Mouse (Mus musculus) brown adipose tissue, adult 24 weeks (tissue): ENCODE results near the gene Zpr1. TPM values are rescaled to one million over a fixed set of nuclear protein-coding genes. Genes with fewer than 3 reads are reported as not detected.
A peak's percentile ranks its signal among the peaks of the same experiment; 100 is the strongest.

Experiments used
- H3K27ac ChIP-seq: fragments of 200-500 bp; replicated peaks from 2 replicates; pipeline ENCODE4 v1.5.1; 2012; ENCODE audit warnings: low read depth, mild to moderate bottlenecking, low read length
- H3K4me1 ChIP-seq: fragments of 200-500 bp; 2 replicates; pipeline ENCODE4 v1.6.1; 2012; ENCODE audit warnings: low read length, mixed read lengths; ENCODE audit not compliant: control insufficient read depth, insufficient read depth, insufficient read length
- H3K4me3 ChIP-seq: fragments of 200-500 bp; 2 replicates; pipeline ENCODE4 v1.5.1; 2012; ENCODE audit warnings: low read depth, mild to moderate bottlenecking, low read length, moderate library complexity; ENCODE audit not compliant: insufficient read depth
- polyA plus RNA-seq: library from polyadenylated mRNA; stranded (reverse); fragments of >200 nt; gene quantifications from 2 replicates; pipeline ENCODE4 v1.2.4, GENCODE M21; 2012; ENCODE audit not compliant: missing spikeins, insufficient read depth, insufficient read length

The Zpr1 gene
- polyA plus RNA-seq = 17.0 and 18.9 TPM in 2 replicates

DNA sequence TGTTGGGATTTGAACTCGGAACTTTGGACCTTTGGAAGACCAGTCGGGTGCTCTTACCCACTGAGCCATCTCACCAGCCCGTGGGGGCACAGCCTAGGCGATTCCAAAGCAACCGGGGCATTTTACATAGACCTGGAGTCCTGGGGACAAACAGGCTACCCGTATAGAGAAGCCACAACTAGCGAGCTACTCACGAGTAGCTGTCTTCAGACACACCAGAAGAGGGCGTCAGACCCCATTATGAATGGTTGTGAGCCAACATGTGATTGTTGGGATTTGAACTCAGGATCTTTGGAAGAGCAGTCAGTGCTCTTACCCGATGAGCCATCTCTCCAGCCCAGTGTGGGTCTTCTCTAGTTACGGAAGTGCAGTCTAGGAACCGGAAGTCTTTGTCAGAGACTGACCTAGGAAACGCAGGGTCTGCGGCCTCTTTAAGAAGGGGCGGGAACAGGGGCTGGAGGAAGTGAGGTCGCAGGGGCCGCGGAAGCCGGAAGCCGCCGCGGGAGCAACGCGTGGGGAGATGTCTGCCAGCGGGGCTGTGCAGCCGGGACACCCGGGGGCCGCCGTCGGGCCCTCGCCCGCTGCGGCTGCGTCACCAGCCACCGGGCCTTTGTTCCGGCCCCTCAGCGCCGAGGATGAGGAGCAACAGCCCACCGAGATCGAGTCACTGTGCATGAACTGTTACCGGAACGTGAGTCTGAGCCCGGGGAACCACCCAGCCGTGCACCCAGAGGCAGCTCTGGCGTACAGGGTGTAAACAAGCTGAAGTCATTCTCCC, at the start of gene Zpr1:
TSS of gene Zpr1 (plus strand) at position 388 of the 778 bp plus-strand sequence.
- peak within 1 kb of the TSS; percentile 94 for H3K4me3 ChIP-seq
- 0 out of 2 replicates have a peak, but pooled peaks cover 4% of the 10 kb centered on the region for H3K4me1 ChIP-seq
- H3K27ac ChIP-seq = peak within 1 kb of the TSS; percentile 55; the same call in 1 of the 2 replicates

DNA sequence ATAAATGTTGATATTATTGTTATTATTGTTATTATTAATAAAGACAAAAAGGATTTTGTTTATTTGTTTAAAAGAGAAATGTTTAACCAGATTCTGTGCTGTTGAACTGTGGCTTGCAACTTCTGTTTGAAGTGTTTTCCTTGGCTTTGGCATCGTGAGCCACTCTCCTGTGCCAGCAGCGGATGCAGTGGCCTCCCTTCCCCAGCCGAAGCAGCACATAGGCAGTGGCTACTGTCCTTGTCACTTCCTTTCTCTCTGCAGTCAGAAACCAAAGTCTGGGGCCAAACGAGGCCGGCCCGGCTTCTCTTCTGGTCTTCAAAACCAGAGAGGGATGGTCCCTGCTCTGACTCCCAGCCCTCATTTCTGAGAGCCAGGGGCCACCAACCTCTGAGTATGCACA, 49.8 kb upstream of the Zpr1 start:
- Histone ChIP-seq H3K27ac (no peak overlapping the region), H3K4me3 (no peak overlapping the region)

DNA sequence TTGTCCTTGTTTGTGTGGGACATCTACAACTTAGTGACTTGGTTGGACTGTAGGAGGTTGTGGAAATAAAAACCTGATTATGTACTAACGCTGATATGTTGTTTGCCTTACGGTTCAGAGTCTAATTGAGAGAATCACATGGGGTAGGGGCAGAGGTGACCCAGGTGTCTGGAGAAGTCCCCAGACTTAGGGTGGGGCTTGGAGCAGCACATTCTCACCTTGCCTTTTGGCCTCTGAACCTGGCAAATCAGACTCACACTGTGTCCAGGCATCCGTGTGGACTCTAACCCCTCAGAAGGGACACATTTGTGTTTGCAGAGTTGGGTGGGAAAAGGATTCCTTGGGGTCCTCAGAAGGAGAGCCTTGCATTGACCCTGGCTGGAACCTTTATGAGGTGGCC, 48.8 kb upstream of the Zpr1 start:
- Histone ChIP-seq H3K4me1 (no peaks in the 10 kb centered on the region), H3K27ac (no peak overlapping the region), H3K4me3 (no peak overlapping the region)

More for the DNA sequence above, 49.8 kb upstream of the Zpr1 start:
- H3K4me1 ChIP-seq = no peaks in the 10 kb centered on the region

DNA sequence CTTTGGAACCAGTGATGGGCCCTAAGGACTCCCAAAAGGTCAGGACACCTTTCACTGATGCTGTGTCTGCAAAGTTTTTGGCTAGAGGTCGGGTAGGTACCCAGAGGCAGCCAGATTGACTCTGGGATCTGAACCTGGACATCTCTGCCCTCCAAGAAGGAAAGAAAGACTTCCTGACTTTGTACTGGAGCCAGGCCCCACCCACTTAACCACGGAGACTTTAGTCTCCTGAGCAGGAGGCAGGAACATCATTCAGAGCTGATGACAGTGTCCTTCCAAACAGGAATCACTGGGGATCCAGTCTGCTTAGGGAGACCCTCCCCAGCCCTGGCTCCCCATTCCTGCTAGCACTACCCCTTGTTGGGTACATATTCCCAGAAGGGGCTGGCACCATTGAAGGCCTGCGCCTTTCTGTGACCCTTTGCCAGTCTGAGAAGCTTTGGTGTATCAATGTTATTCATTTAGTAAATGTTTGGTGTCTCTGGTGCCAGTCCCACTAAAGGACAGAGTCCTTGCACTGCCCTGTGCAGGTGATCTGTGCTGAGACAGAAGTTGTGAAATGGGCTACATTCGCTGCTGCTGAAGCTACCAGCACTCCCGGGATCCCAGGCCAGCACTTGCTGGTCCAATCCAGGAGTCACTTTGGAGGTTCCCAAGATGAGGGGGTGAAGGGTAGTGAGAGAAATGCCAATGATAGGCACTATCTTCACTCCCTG, 47.8 kb upstream of the Zpr1 start:
- H3K27ac ChIP-seq = no peak overlapping the region
- H3K4me1 ChIP-seq = no peaks in the 10 kb centered on the region
- H3K4me3 ChIP-seq = no peak overlapping the region

DNA sequence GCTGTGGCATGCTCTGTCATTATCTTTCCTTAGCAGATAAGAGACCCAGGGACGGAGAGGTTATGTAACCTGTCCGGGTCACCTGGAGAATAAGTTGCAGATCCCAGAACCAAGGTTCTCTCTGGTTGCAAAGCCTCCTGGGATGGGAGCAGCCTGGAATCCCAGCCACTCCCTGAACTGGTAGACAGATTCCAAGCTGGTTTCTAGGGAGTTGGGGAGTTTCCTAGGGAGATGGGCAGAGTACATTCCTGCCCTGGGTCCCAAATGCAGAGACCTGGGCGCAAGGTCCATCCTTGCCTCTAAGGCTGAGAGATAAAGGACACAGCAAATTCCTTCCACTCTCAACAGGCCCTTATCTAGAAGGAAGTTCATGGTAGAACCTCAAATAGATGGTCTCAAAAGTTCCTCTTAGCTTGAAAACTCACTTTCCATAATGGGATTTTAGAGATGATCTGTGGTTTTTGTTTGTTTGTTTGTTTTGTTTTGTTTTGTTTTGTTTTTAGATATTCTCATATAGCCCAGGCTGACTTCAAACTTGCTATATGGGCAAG, 45.7 kb upstream of the Zpr1 start:
- H3K27ac ChIP-seq = no peak overlapping the region
- no peak overlapping the region for H3K4me3 ChIP-seq
- H3K4me1 ChIP-seq = no peaks in the 10 kb centered on the region

DNA sequence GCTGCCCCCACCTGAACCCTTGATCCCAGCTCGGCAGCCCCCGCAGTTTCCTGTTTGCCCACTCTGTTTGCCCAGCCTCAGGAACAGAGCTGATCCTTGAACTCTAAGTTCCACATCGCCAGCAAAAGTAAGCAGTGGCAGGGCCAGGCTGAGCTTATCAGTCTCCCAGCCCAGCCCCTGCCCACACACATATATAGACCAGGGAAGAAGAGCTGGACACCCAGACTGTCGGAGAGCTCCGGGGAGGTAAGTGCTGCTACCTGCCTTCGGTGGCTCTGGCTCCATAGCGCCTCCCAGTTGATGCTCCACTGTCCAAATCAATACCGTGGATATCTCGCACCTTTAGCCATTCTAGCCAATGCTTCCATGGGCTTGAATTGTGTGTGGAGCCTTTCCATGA, 44.4 kb upstream of the Zpr1 start, which contains the start of gene Apoa1:
TSS of gene Apoa1 (plus strand) at position 90 of the 400 bp plus-strand sequence.
- Histone ChIP-seq H3K4me3 (no peak within 1 kb of the TSS), H3K27ac (no peak within 1 kb of the TSS)

DNA sequence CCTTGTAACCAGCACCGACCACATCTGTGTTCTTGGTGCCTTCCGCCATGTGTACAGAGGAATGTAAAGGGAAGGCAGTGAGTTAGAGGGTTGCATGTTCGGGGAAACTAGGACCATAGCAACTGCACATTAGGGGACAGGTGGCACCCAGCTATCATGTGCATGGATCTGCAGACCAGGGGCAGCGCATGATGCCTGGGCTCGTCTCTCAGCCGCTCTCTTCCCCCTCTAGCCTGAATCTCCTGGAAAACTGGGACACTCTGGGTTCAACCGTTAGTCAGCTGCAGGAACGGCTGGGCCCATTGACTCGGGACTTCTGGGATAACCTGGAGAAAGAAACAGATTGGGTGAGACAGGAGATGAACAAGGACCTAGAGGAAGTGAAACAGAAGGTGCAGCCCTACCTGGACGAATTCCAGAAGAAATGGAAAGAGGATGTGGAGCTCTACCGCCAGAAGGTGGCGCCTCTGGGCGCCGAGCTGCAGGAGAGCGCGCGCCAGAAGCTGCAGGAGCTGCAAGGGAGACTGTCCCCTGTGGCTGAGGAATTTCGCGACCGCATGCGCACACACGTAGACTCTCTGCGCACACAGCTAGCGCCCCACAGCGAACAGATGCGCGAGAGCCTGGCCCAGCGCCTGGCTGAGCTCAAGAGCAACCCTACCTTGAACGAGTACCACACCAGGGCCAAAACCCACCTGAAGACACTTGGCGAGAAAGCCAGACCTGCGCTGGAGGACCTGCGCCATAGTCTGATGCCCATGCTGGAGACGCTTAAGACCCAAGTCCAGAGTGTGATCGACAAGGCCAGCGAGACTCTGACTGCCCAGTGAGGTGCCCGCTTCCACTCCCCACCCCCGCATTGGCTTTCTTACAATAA, 43.1 kb upstream of the Zpr1 start:
- H3K27ac ChIP-seq = no peak overlapping the region
- peak overlapping the region; percentile 42 for H3K4me3 ChIP-seq

More for the DNA sequence above, 44.4 kb upstream of the Zpr1 start, which contains the start of gene Apoa1:
- no peaks in the 10 kb centered on the region for H3K4me1 ChIP-seq

DNA sequence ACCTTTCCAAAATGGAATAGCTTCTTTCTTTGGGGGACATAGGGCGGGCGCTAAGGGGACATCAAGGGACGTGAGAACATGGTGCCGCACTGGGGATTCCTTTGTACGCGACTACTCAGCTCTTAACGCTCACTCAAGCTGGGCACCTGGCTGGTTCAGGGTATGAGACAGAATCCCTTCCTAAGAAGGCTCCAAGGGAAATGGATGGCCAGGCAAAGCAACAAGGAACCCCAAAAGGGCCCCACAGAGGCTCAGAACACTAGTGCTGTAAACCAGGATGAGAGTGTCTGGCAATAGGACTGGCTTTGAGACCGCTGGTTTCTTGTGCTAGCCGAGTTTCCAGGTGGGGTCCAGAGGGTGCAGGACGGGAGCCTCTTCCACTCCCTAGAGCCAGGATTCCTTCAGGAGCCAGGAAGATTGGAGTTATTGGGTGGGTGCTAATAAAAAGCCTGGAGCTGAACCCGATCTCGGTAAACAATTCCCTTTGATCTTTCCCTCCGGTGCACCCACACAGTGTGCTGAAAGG, 42.4 kb upstream of the Zpr1 start:
- Histone ChIP-seq H3K4me1 (0 out of 2 replicates have a peak, but pooled peaks cover 4% of the 10 kb centered on the region), H3K27ac (no peak overlapping the region), H3K4me3 (peak overlapping the region; percentile 42; the same call in 1 of the 2 replicates)

More for the DNA sequence above, 43.1 kb upstream of the Zpr1 start:
- 0 out of 2 replicates have a peak, but pooled peaks cover 2% of the 10 kb centered on the region for H3K4me1 ChIP-seq

DNA sequence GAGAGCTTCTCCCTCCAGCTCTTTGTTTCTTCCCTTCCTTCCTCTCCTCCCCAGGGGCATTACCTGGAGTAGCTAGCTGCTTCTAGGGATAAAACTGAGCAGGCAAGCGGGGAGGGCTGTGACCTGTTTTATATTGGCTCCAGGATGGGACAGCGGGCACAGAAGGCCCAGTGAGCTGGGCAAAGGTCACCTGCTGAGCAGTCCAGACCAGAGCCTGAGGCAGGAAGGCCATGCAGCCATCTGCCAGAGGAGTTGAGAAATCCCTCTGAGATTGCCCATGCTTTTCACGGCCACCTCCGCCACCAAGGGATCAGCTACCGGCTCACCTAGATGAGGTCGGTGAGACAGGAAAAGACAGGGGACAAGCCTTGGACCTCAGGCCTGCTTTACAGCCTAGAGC, 37.7 kb upstream of the Zpr1 start:
- no peak overlapping the region for H3K4me3 ChIP-seq
- no peak overlapping the region for H3K27ac ChIP-seq
- 0 out of 2 replicates have a peak, but pooled peaks cover 5% of the 10 kb centered on the region for H3K4me1 ChIP-seq

DNA sequence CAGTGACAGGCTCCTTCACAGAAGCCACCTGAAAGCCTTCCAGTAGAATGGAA, 37.4 kb upstream of the Zpr1 start, which contains the start of gene Apoc3:
TSS of gene Apoc3 (minus strand) at position 41 of the 53 bp plus-strand sequence.
- Histone ChIP-seq H3K4me3 (no peak within 1 kb of the TSS), H3K27ac (no peak within 1 kb of the TSS), H3K4me1 (0 out of 2 replicates have a peak, but pooled peaks cover 5% of the 10 kb centered on the region)

DNA sequence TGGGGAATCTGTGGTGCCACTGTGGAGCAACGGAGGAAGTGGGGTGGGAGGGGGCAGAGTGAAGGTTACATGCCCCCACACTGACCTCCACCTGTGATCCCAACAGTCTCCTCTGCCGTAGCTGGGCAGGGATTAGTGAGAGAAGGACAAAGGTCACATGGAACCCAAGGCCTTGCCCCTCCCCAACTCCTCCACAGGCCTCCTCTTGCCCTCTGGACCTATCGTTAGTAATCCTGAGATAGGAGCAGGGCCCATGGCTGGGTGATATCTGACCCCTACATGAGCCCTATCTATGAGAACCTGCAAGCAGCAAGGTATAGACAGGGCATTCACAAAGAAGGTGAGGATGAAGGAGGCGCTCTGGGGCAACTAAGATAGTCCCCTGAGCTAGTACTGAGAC, 37.2 kb upstream of the Zpr1 start:
- 0 out of 2 replicates have a peak, but pooled peaks cover 5% of the 10 kb centered on the region for H3K4me1 ChIP-seq
- H3K27ac ChIP-seq = no peak overlapping the region
- H3K4me3 ChIP-seq = no peak overlapping the region

DNA sequence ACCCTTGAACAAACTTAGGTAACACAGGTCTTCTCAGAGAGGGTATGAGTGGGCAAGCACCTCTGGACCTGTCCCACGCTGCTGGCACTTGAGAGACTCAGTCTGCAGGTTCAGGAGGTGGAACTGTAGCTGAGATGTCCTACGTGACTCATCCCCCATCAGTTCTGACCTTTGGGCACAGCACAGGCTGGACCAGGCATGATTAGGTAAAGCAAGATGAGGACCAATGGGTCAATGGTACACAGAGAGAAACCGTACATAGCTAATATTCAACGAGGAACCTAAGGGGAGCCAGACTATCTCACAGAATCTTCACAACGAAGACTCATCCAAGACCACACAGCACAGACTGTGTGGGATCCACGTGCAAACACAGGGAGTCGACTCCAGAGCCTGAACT, 34.0 kb upstream of the Zpr1 start:
- no peak overlapping the region for H3K4me3 ChIP-seq
- H3K4me1 ChIP-seq = 0 out of 2 replicates have a peak, but pooled peaks cover 5% of the 10 kb centered on the region
- no peak overlapping the region for H3K27ac ChIP-seq

DNA sequence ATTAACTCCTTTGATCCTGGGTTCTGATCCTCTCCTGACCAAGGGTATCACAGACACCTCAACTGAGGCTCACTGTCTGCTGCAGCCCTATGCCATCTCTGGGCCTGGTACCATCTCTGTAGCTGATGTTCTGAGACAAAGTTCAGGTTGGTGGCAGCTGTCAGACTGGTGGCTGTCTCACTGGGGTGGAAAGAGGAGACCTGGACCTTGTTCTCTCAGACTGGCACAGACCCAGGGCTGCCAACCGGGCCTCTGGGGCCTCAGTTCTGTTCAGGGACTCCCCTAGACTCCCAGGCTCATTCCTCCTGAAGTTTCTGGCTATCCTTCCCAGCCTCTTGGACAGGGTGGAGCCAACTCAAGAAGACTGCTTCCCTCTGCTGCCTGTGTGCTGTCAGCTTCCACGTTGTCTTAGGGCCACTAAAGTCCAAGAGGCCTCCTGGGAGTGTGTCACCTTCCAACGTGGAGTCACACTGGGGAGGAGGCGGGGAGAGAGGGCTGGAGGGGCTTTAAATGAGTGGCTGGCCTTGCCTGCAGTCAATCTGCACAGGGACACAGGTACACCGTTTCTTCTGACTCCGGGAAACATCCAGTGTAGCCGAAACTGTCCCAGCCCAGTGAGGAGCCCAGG, 32.2 kb upstream of the Zpr1 start, which contains the start of gene Apoa4:
TSS of gene Apoa4 (plus strand) at position 171 of the 628 bp plus-strand sequence.
- Histone ChIP-seq H3K4me3 (no peak within 1 kb of the TSS), H3K4me1 (no peaks in the 10 kb centered on the region), H3K27ac (no peak within 1 kb of the TSS)

DNA sequence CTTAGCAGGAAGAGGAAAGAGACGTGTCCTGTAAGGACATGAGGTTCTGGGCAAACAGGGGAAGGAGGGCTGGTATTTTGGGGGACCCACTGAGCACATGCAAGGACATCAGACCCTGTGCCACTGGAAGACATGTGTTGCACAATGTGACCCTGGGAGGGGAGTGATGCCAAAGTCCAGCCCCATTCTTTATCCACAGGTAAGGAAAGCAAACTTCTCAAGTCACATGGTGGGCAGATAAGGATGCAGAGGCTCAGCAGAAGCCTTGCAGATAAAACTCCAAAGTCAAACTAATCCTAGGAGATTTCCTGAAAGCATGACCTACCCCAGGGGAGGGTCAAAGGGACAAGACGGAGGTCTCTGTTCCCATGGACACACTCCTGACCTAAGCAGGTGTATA, 31.0 kb upstream of the Zpr1 start:
- Histone ChIP-seq H3K4me3 (no peak overlapping the region), H3K27ac (no peak overlapping the region), H3K4me1 (no peaks in the 10 kb centered on the region)
